Mouse (Mus musculus) kidney, adult 2 months (tissue): ENCODE data around the gene Kif12.

Experiments used
- CTCF ChIP-seq: fragments of 200-500 bp; conservative IDR thresholded peaks from 2 replicates; pipeline ENCODE4 v1.5.1; 2011; ENCODE audit warnings: low read depth, mild to moderate bottlenecking, control low read depth, low read length, moderate library complexity, mixed read lengths; ENCODE audit not compliant: insufficient read depth, insufficient read length
- POLR2A ChIP-seq: fragments of 200-500 bp; IDR thresholded peaks from one replicate; pipeline ENCODE4 v1.6.1; 2011; ENCODE audit warnings: low read depth, low read length, control low read depth

DNA sequence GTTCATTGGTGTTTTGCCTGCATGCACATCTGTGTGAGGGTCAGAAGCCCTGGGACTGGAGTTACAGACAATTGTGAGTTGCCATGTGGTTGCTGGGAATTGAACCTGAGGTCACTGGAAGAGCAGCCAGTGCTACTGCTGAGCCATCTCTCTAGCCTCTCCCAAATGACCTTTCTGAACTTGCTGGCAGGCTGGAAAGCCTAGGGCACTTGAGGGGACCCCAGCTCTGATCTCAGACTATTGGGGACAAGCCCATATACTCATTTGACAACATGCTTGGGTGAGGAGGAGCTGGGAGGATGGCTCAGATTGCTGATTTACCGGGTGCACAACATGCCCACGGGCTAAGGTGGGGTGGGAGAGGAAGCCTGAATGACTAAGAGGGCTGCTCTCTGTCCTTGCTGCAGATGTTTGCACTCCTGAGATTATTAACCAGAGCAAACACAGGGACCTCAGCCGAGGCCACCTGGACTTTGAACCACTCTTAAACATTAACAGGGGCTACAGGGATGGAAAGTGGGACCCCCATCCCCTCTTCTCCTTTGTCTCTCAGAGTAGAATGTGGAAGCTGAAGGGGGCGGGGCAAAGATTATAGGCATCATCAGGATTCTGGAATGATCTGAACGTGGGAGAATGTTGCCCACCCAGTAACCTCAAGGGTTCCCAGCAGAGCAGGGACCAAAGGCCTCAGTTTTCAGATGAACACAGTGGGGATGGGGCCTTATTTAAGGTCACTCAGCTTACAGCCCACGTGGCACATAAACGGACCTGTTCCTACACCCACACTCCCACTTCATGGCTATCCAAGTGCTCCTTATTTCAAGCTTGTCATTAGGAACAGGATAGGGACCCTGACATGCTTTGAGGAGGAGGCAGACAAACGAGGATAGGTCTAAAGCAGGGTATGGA, 15.0 kb downstream of the Kif12 start:
- TF ChIP-seq POLR2A (no peak), CTCF (no peak)
